Mouse (Mus musculus) lung, postnatal 0 days (tissue): ENCODE data around the gene Fam214a.

ENCODE experiments used
- CTCF ChIP-seq: IDR thresholded peaks from 2 replicates; pipeline ENCODE4 v1.5.1; 2016; ENCODE audit warnings: antibody characterized with exemption, mild to moderate bottlenecking
- EP300 ChIP-seq: IDR thresholded peaks from 2 replicates; pipeline ENCODE4 v1.6.1; 2016; ENCODE audit warnings: antibody characterized with exemption, mild to moderate bottlenecking, control low read depth

DNA sequence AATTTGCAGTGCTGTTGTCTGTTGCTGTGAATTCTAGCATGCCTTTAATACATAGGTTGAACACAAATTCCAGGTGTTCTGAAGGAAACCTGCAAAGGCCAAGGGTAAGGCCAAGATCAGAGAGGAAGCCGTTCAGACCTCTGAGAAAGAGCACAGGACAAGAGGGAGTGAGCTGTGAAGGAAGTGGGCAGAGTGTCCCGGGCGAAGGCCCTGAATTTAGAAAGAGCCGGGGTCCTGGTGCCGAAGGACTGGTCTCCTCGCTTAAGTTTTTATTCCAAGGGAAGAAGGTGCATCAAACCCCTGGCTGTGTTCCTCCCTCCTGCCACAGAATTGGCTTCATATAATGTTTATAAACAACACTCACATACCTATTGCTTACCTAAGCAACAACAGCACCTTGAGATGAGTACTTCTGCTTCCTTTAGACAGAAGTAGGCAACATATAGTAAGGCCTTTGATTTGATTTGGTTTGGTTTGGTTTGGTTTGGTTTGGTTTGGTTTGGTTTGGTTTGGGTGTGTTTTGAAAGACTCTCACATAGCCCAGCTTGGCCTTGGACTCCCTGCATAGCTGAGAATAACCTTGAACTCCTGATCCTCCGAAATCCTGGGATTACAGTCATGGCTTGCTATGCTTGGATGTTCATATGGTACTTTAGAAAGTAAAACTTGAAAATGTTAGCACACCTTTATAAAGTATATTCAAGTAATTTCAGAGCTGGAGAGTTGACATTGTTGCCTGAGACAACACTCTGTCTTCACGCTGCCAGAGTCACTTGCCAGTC is 16.2 kb downstream of the Fam214a start:
- TF ChIP-seq CTCF = no peak
- TF ChIP-seq EP300 = no peak
